Mouse (Mus musculus) intestine, postnatal 0 days (tissue): Measurements from ENCODE around the gene Lhfpl4. TPM values are rescaled to one million over a fixed set of nuclear protein-coding genes. Genes with fewer than 3 reads are reported as not detected.

Experiments
- ATAC-seq: fragments of 200-750 bp; cut with Nextera tagmentation; 2 replicates; pipeline ENCODE4 v1.8.0; 2017; ENCODE audit warnings: mild to moderate bottlenecking, moderate TSS enrichment, moderate library complexity
- H3K27ac ChIP-seq: fragments of 300-500 bp; sonication (generic); 2 replicates; pipeline ENCODE4 v1.5.1; 2014; ENCODE audit warnings: mild to moderate bottlenecking, low read depth, low read length, moderate library complexity
- H3K27me3 ChIP-seq: fragments of 300-500 bp; sonication (generic); replicated peaks from 2 replicates; pipeline ENCODE4 v1.6.1; 2014; ENCODE audit warnings: low read length, mixed read lengths; ENCODE audit not compliant: control insufficient read depth, insufficient read depth
- H3K36me3 ChIP-seq: fragments of 300-500 bp; sonication (generic); 2 replicates; pipeline ENCODE4 v1.6.1; 2014; ENCODE audit warnings: mild to moderate bottlenecking, moderate library complexity; ENCODE audit not compliant: control insufficient read depth, insufficient read depth
- H3K4me1 ChIP-seq: fragments of 300-500 bp; sonication (generic); replicated peaks from 2 replicates; pipeline ENCODE4 v1.6.1; 2014; ENCODE audit warnings: antibody characterized with exemption, low read length, mixed read lengths; ENCODE audit not compliant: control insufficient read depth, insufficient read depth
- H3K4me2 ChIP-seq: fragments of 300-500 bp; sonication (generic); replicated peaks from 2 replicates; pipeline ENCODE4 v1.6.1; 2014; ENCODE audit warnings: low read depth, mild to moderate bottlenecking, moderate library complexity
- H3K4me3 ChIP-seq: fragments of 300-500 bp; sonication (generic); 2 replicates; pipeline ENCODE4 v1.5.1; 2014; ENCODE audit warnings: low read depth, low read length
- H3K9ac ChIP-seq: fragments of 300-500 bp; sonication (generic); 2 replicates; pipeline ENCODE4 v1.6.1; 2014; ENCODE audit warnings: mild to moderate bottlenecking, low read depth, low read length
- H3K9me3 ChIP-seq: fragments of 300-500 bp; sonication (generic); 2 replicates; pipeline ENCODE4 v1.6.1; 2016; ENCODE audit warnings: mixed run types; ENCODE audit not compliant: control insufficient read depth
- CTCF ChIP-seq: sonication (generic); IDR thresholded peaks from 2 replicates; pipeline ENCODE4 v1.5.1; 2016; ENCODE audit warnings: low read depth, mild to moderate bottlenecking, control low read depth, antibody characterized with exemption, moderate library complexity
- WGBS: fragments of 180-500 bp; shearing (Covaris S2); extraction: QIAGEN DNeasy Blood & Tissue Kit; methylation state at CpG from one replicate; pipeline ENCODE4 v1.1.7; 2014; 5-methylcytosine and 5-hydroxymethylcytosine counted together
- polyA plus RNA-seq: library from polyadenylated mRNA; unstranded; fragments of >200 nt; fragmentation: Nextera tagmentation; extraction: Ambion mirVana; gene quantifications from 2 replicates; pipeline ENCODE4 v1.2.1, GENCODE M21; 2015

Gene Lhfpl4
- polyA plus RNA-seq, 1 experiment from 2014 or later = 0.78 TPM

DNA sequence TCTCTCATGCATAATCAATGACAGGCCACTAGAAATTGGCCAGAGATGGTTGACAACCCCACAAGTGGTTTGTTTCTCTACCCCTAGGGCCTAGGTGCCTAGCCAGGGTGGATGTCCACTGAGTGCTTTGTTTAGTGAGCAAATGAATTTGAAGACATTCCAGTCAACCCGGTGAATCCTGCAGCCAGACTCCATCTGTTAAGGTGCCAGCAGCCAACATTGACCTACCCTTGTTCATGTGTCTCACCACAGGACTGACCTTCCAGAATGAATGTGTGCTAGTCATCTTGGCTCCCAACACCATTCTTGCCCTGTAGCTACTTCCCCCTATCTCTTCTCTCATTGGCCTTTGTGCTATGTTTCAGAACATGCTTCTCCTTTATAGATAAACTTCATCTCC, 33.2 kb downstream of the Lhfpl4 start:
- Histone ChIP-seq H3K9ac (no peak overlapping the region), H3K9me3 (no peaks in the 10 kb centered on the region), H3K4me2 (no peak overlapping the region), H3K4me1 (no peaks in the 10 kb centered on the region), H3K4me3 (no peak overlapping the region), H3K36me3 (peaks cover 9% of the 10 kb centered on the region; the same call in 1 of the 2 replicates), H3K27ac (no peak overlapping the region), H3K27me3 (no peaks in the 10 kb centered on the region)
- 77% methylated on average over 1 of the region's 1 CpGs for WGBS
- TF ChIP-seq CTCF = no peak
- no peak for ATAC-seq

DNA sequence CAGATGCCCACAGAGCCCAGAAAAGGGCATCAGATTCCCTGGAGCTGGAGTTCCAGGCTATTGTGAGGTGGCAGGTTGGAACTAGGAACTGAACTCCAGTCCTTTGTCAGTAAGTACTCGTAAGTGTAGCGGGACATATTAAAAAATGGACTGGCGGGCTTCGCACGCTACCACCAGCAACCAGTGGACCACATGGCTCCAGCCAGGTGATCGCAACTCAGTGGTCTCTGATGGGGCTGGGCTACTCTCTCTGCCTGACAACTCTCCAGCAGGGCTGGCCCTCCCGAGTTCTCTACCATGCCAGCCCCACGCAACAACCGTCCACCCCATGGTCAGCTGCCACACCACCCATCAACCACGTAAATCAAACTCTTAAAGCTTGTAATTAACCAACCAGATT, 35.1 kb downstream of the Lhfpl4 start:
- H3K9me3 ChIP-seq = no peaks in the 10 kb centered on the region

DNA sequence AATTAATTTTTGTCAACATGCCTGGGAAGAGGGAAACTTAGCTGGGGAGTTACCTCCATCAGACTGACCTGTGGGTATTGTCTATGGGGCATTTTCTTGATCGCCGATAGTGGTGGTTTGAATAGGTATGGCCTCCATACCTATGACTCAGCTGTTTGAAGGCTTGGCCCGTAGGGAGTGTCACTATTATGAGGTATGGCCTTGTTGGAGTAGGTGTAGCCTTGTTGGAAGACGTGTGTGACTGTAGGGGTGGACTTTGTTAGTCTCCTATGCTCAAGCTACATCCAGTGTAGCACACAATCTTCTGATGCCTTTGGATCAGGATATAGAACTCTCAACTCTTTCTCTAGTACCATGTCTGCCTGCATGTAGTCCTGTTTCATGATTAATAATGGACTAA, 39.1 kb downstream of the Lhfpl4 start:
- Histone ChIP-seq H3K4me3 (no peak overlapping the region), H3K9me3 (no peaks in the 10 kb centered on the region), H3K36me3 (peaks cover 49% of the 10 kb centered on the region), H3K27ac (no peak overlapping the region), H3K27me3 (no peaks in the 10 kb centered on the region), H3K9ac (no peak overlapping the region), H3K4me2 (no peak overlapping the region), H3K4me1 (no peaks in the 10 kb centered on the region)
- ATAC-seq = peak; percentile 72; the same call in 1 of the 2 replicates
- WGBS = 70% methylated on average over 4 of the region's 4 CpGs
- TF ChIP-seq CTCF = no peak

More for the DNA sequence above, 35.1 kb downstream of the Lhfpl4 start:
- H3K4me2 ChIP-seq = no peak overlapping the region
- no peak overlapping the region for H3K9ac ChIP-seq
- H3K36me3 ChIP-seq = peaks cover 15% of the 10 kb centered on the region
- H3K27me3 ChIP-seq = no peaks in the 10 kb centered on the region
- ATAC-seq = no peak
- no peak for TF ChIP-seq CTCF
- H3K4me3 ChIP-seq = no peak overlapping the region
- 95% methylated on average over 10 of the region's 10 CpGs for WGBS
- no peaks in the 10 kb centered on the region for H3K4me1 ChIP-seq
- H3K27ac ChIP-seq = no peak overlapping the region

DNA sequence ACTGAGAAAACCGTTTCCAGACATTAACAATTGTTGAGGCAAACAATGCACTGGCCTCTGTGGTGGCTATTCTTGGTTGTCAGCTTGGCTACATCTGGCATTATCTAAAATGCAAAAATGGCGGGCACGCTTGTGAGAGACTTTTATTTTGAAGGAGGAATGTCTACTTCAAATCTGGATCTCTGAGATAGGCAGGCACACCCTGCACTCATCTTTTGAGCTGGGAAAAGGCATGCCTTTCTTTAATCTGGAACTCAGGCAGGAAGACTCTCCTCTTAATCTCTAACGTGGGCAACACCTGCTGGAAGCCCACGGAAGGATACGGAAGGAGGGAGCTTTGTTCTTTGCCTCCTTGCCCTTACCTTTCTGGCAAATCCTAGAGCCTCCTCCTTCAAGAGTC, 40.3 kb downstream of the Lhfpl4 start:
- H3K4me3 ChIP-seq = no peak overlapping the region
- peaks cover 55% of the 10 kb centered on the region for H3K36me3 ChIP-seq
- H3K9ac ChIP-seq = no peak overlapping the region
- no peaks in the 10 kb centered on the region for H3K4me1 ChIP-seq
- no peaks in the 10 kb centered on the region for H3K9me3 ChIP-seq
- ATAC-seq = no peak
- no peak overlapping the region for H3K4me2 ChIP-seq
- H3K27ac ChIP-seq = 0 out of 2 replicates have a peak overlapping the region, but pooled peaks have one; percentile 7
- H3K27me3 ChIP-seq = no peaks in the 10 kb centered on the region
- WGBS = 87% methylated on average over 6 of the region's 6 CpGs
- no peak for TF ChIP-seq CTCF

DNA sequence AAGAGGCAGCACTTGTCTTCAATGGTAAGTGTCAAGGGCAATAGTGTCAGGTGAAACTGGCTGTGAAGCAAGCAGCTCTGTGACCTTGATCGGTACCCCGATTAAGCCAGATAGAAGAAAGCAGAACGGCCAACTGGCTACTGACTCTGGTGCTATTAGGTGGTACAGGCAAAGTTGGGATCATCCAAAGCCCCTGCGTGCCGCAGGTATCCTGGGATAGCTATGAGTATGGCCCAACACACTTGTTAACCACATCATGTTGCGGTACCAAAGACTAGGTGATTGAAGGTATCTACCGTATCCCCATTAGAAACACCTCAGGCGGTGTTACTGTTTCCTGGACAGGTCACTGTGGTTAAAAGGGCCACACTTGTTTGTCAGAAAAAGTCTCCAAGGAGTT, 41.1 kb downstream of the Lhfpl4 start:
- Histone ChIP-seq H3K36me3 (peaks cover 60% of the 10 kb centered on the region), H3K4me3 (no peak overlapping the region), H3K27me3 (no peaks in the 10 kb centered on the region), H3K4me1 (no peaks in the 10 kb centered on the region), H3K9me3 (no peaks in the 10 kb centered on the region), H3K4me2 (no peak overlapping the region), H3K27ac (no peak overlapping the region), H3K9ac (no peak overlapping the region)
- no peak for ATAC-seq
- WGBS = 98% methylated on average over 8 of the region's 8 CpGs
- no peak for TF ChIP-seq CTCF

DNA sequence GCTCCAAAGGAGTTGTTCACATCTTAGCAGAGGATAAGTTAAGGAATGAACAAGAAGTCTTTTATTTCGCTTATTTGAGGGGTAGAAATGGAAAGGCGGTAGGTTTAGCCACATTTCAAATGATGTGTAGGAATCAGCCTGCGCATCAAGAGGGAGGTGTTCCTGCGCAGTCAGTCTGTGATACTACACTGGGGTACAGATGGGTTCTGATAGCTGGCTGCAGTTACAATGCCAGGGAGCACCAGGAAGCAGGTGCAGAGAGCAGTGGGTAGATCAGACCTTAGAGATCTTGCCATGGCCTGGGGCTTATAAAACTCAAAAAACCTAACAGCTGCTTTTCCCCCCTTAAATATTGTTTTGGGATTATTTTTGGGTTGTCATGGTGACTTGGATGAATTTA, 49.9 kb downstream of the Lhfpl4 start:
- no peak overlapping the region for H3K4me2 ChIP-seq
- WGBS = 97% methylated on average over 4 of the region's 4 CpGs
- no peak for TF ChIP-seq CTCF
- H3K27ac ChIP-seq = no peak overlapping the region
- H3K27me3 ChIP-seq = no peaks in the 10 kb centered on the region
- H3K9ac ChIP-seq = no peak overlapping the region
- peaks cover 4% of the 10 kb centered on the region; the same call in 1 of the 2 replicates for H3K4me1 ChIP-seq
- peaks cover 59% of the 10 kb centered on the region for H3K36me3 ChIP-seq
- no peak overlapping the region for H3K4me3 ChIP-seq
- no peaks in the 10 kb centered on the region for H3K9me3 ChIP-seq
- ATAC-seq = no peak

DNA sequence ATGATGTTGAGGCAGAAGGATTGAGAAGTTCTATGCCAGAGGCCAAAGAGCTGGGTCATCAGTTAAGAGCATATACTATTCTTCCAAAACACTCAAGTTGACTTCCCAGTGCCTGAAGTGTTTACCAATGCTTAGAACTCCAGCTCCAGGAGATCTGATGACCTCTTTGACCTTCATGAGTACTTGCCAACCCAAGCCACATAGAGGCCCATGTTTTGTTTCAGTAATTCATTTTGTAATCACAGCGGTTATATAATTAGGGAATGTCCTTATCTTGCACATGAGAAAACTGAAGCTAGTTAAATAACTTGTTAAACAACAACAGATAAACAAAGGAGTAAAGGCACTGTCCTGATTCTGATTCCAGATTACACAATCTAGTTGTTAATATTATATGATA, 50.4 kb downstream of the Lhfpl4 start:
- Histone ChIP-seq H3K4me1 (peaks cover 4% of the 10 kb centered on the region; the same call in 1 of the 2 replicates), H3K4me3 (no peak overlapping the region), H3K9ac (no peak overlapping the region), H3K36me3 (peaks cover 54% of the 10 kb centered on the region), H3K27ac (no peak overlapping the region), H3K4me2 (no peak overlapping the region), H3K9me3 (no peaks in the 10 kb centered on the region), H3K27me3 (no peaks in the 10 kb centered on the region)
- no peak for ATAC-seq
- TF ChIP-seq CTCF = no peak
- 71% methylated on average over 1 of the region's 1 CpGs for WGBS
